Mouse (Mus musculus): ENCODE results near the gene Gm42906. TPM values are rescaled to one million over a fixed set of nuclear protein-coding genes. Genes with fewer than 3 reads are reported as not detected.

Gm42906 gene
- total and polyA plus RNA-seq, 3 experiments, result not detected

GRCm38 (mm10) chr5:151228367-151229005 lies 199.5 kb downstream of the Gm42906 start:
- dilution Hi-C loops (cut with MboI; ENCODE audit: extremely low pct_ligation_motif_present, extremely low pct_unique_long_range_greater_than_20kb, low sequenced_read_pairs), result no loop called here
- no peak for DNase-seq (ENCODE audit: extremely low read depth)
- H3K9ac ChIP-seq (ENCODE audit: insufficient read depth, low read depth), result no peak overlapping the region
- no peaks in the 10 kb centered on the region for H3K9me3 ChIP-seq (replicated peaks; ENCODE audit: low read length)
- no peaks in the 10 kb centered on the region for H3K27me3 ChIP-seq (replicated peaks)
- no peaks in the 10 kb centered on the region for H3K4me1 ChIP-seq (ENCODE audit: control insufficient read depth in 1 of 2, insufficient read depth in 2 of 2)
- H3K4me3 ChIP-seq (replicated peaks in 1 of 3; ENCODE audit: low read depth in 2 of 3, low read length in 2 of 3, poor library complexity in 1 of 3), result no peak overlapping the region
- peak; percentile 49 for TF ChIP-seq JUN (IDR thresholded peaks at IDR 0.05; ENCODE audit: insufficient read depth, low read depth, low read length)
- TF ChIP-seq JUND (conservative IDR thresholded peaks at IDR 0.05; ENCODE audit: low read depth, low read length), result peak; percentile 54; the same call in 1 of the 2 replicates
- TF ChIP-seq USF2 (conservative IDR thresholded peaks at IDR 0.05; ENCODE audit: low read depth, low read length), result peak; percentile 44
- peak; percentile 54; the same call in 1 of the 2 replicates for TF ChIP-seq MAX (IDR thresholded peaks at IDR 0.05; ENCODE audit: low read length)
- peak; percentile 68 for TF ChIP-seq USF1 (IDR thresholded peaks at IDR 0.05; ENCODE audit: low read depth, low read length)
- no peak for TF ChIP-seq E2F4 (IDR thresholded peaks at IDR 0.05; ENCODE audit: insufficient replicate concordance, low read depth, low read length)
- in situ Hi-C loops (cut with MboI; ENCODE audit: low pct_ligation_motif_present, low pct_unique_long_range_greater_than_20kb, low sequenced_read_pairs), result no loop called here
- no peak overlapping the region for H3K4me2 ChIP-seq (ENCODE audit: insufficient read depth, low read depth, poor library complexity, severe bottlenecking)
- no peak overlapping the region for H3K27ac ChIP-seq (ENCODE audit: insufficient read depth, low read depth)
- H3K36me3 ChIP-seq (replicated peaks in 1 of 2; ENCODE audit: control insufficient read depth in 1 of 2, insufficient read depth in 1 of 2, low read length in 1 of 2), result no peaks in the 10 kb centered on the region
- H3K79me2 ChIP-seq (replicated peaks; ENCODE audit: control insufficient read depth, extremely low read depth, insufficient read depth, poor library complexity, severe bottlenecking), result no peaks in the 10 kb centered on the region

GRCm38 (mm10) chr5:151223696-151224366 lies 204.1 kb downstream of the Gm42906 start:
- Histone ChIP-seq H3K9me3 (replicated peaks; ENCODE audit: low read length) (no peaks in the 10 kb centered on the region), H3K27ac (ENCODE audit: insufficient read depth, low read depth) (no peak overlapping the region), H3K4me2 (ENCODE audit: insufficient read depth, low read depth, poor library complexity, severe bottlenecking) (no peak overlapping the region), H3K27me3 (replicated peaks) (no peaks in the 10 kb centered on the region), H3K79me2 (replicated peaks; ENCODE audit: control insufficient read depth, extremely low read depth, insufficient read depth, poor library complexity, severe bottlenecking) (no peaks in the 10 kb centered on the region), H3K4me1 (ENCODE audit: control insufficient read depth in 1 of 2, insufficient read depth in 2 of 2) (no peaks in the 10 kb centered on the region), H3K4me3 (replicated peaks in 1 of 3; ENCODE audit: low read depth in 2 of 3, low read length in 2 of 3, poor library complexity in 1 of 3) (no peak overlapping the region), H3K9ac (ENCODE audit: insufficient read depth, low read depth) (no peak overlapping the region), H3K36me3 (replicated peaks in 1 of 2; ENCODE audit: control insufficient read depth in 1 of 2, insufficient read depth in 1 of 2, low read length in 1 of 2) (no peaks in the 10 kb centered on the region)
- dilution Hi-C loops (cut with MboI; ENCODE audit: extremely low pct_ligation_motif_present, extremely low pct_unique_long_range_greater_than_20kb, low sequenced_read_pairs), result no loop called here
- in situ Hi-C loops (cut with MboI; ENCODE audit: low pct_ligation_motif_present, low pct_unique_long_range_greater_than_20kb, low sequenced_read_pairs), result no loop called here
- no peak for TF ChIP-seq ZMIZ1 (IDR thresholded peaks at IDR 0.05; ENCODE audit: low read depth, low read length)
- TF ChIP-seq NELFE (IDR thresholded peaks at IDR 0.05; ENCODE audit: low read depth, low read length), result no peak
- no peak for TF ChIP-seq SIN3A (IDR thresholded peaks at IDR 0.05; ENCODE audit: low read length)
- no peak for TF ChIP-seq UBTF (IDR thresholded peaks at IDR 0.05; ENCODE audit: low read depth, low read length)
- no peak for TF ChIP-seq IRF4 (IDR thresholded peaks at IDR 0.05; ENCODE audit: low read depth, low read length)
- TF ChIP-seq KAT2A (IDR thresholded peaks at IDR 0.05; ENCODE audit: insufficient replicate concordance, low read length), result no peak
- no peak for TF ChIP-seq RAD21 (IDR thresholded peaks at IDR 0.05; ENCODE audit: low read depth, low read length)
- TF ChIP-seq JUND (conservative IDR thresholded peaks at IDR 0.05; ENCODE audit: low read depth, low read length), result no peak
- TF ChIP-seq POLR2A (IDR thresholded peaks at IDR 0.05; ENCODE audit: low read depth, low read length), result no peak
- no peak for TF ChIP-seq ZKSCAN1 (IDR thresholded peaks at IDR 0.05; ENCODE audit: borderline replicate concordance, low read depth, low read length)
- TF ChIP-seq E2F4 (IDR thresholded peaks at IDR 0.05; ENCODE audit: insufficient replicate concordance, low read depth, low read length), result no peak
- TF ChIP-seq MYC (IDR thresholded peaks at IDR 0.05; ENCODE audit: low read depth, low read length), result no peak
- no peak for DNase-seq (ENCODE audit: extremely low read depth)
